Mouse (Mus musculus) layer of hippocampus, adult 8-10 months (tissue): ENCODE results near the gene H2al1o. TPM values are rescaled to one million over a fixed set of nuclear protein-coding genes. Genes with fewer than 3 reads are reported as not detected.
"Not testable (repeated sequence)": the region's sequence is repeated elsewhere in the genome, so short reads cannot be mapped to it uniquely, and the experiment has no call there.

Experiments used
- DNase-seq, 2 experiments: peaks; one replicate each; pipeline ENCODE4 v3.0.0; 2022; ENCODE audit warnings: low spot score in 2 of 2
- total RNA-seq, 4 experiments: library from RNA; stranded (reverse); gene quantifications; 2 replicates each; pipeline ENCODE4 v1.2.4; 2022

The H2al1o gene
- not detected for total RNA-seq

- not testable (repeated sequence) for DNase-seq
Measured at GRCm38 (mm10) chrX:9572309-9572708, at the start of gene H2al1o. Gene H2al1o (minus strand): TSS chrX:9572409.

- DNase-seq: not testable (repeated sequence)
Measured at GRCm38 (mm10) chrX:9598036-9598435, 25.8 kb upstream of the H2al1o start.

GRCm38 (mm10) chrX:9536881-9537280, 35.3 kb downstream of the H2al1o start:
- no peak for DNase-seq

Other genes with a start within 250 kb of the H2al1o start
- gene H2al1k, start 221.8 kb downstream of the H2al1o start, total RNA-seq: not detected
- 1 to 10 TPM in 2 of 4 experiments, under 1 TPM in 2; 0.25 to 3.3 (median 1.8) TPM for gene Cybb, start 84.6 kb downstream of the H2al1o start, total RNA-seq
- 100 to 1,000 TPM; 120 to 138 (median 124) TPM for gene Dynlt3, start 90.6 kb upstream of the H2al1o start, total RNA-seq